In genomic region chr11:94828966-94829365, GRCm38 (mm10) we compare ENCODE assay signal across 31 mouse cellular contexts. TPM values are rescaled to one million over a fixed set of nuclear protein-coding genes. Genes with fewer than 3 reads are reported as not detected.
"Had no signal": no experiment of that assay in that cellular context is flagged by ENCODE, and none has a peak within 500 bp of the region (broad histone marks: within the 10 kb centered on the region; RNA-seq: fewer than 3 reads in every experiment).

No protein-coding gene starts in this region.

- H3K9ac ChIP-seq: limb, embryonic 13.5 days; liver, embryonic 14.5 days; liver, postnatal 0 days; lung, embryonic 14.5 days; midbrain, embryonic 13.5 days; neural tube, embryonic 13.5 days had no signal

- H3K27ac ChIP-seq: layer of hippocampus, adult 2 months; limb, embryonic 10.5 days; limb, embryonic 13.5 days; liver, embryonic 14.5 days; midbrain, embryonic 10.5 days; midbrain, embryonic 13.5 days; neural tube, embryonic 13.5 days had no signal

- H3K9me3 ChIP-seq: limb, embryonic 10.5 days; limb, embryonic 13.5 days; midbrain, embryonic 10.5 days; midbrain, embryonic 13.5 days; neural tube, embryonic 13.5 days had no signal

- ATAC-seq: intestine, postnatal 0 days; liver, postnatal 0 days; lung, postnatal 0 days; midbrain, embryonic 13.5 days; midbrain, embryonic 16.5 days had no signal

- DNase-seq: layer of hippocampus, adult 9-11 months; liver; liver, postnatal 0 days; lung, embryonic 14.5 days; lung, postnatal 36 days; retina, postnatal 1 day; right cerebral cortex, postnatal 25 days; spleen, adult 18-20 months; thymus, adult 18-20 months; thymus, postnatal 36 days had no signal

- H3K36me3 ChIP-seq: limb, embryonic 10.5 days; limb, embryonic 13.5 days; midbrain, embryonic 10.5 days; midbrain, embryonic 13.5 days; neural tube, embryonic 13.5 days had no signal

- H3K4me3 ChIP-seq: layer of hippocampus, adult 2 months; limb, embryonic 10.5 days; limb, embryonic 13.5 days; megakaryocyte, embryonic 14.5 days; midbrain, embryonic 10.5 days; midbrain, embryonic 13.5 days; myocyte; neural tube, embryonic 13.5 days had no signal

- H3K27me3 ChIP-seq: midbrain, embryonic 13.5 days; neural tube, embryonic 13.5 days had no signal

- H3K4me1 ChIP-seq: limb, embryonic 10.5 days; limb, embryonic 13.5 days; midbrain, embryonic 10.5 days; midbrain, embryonic 13.5 days; neural tube, embryonic 13.5 days had no signal

- H3K4me2 ChIP-seq: limb, embryonic 13.5 days; lung, embryonic 14.5 days; midbrain, embryonic 13.5 days; neural tube, embryonic 13.5 days had no signal

RNA-seq across cellular contexts. Expression of gene Tmem92, which starts 46.5 kb away (rescaled TPM):
- total RNA-seq: layer of hippocampus, adult 2 months; layer of hippocampus, postnatal 25 days; left cerebral cortex, adult 18-20 months; left cerebral cortex, postnatal 25 days; monocyte, adult 5-6 weeks; neutrophil, adult 5-6 weeks had no signal
- polyA plus RNA-seq: intestine, embryonic 14.5 days; intestine, postnatal 0 days; limb, embryonic 10.5 days; limb, embryonic 13.5 days; liver, embryonic 14.5 days; liver, postnatal 0 days; lung, embryonic 14.5 days; lung, postnatal 0 days; midbrain, embryonic 10.5 days; midbrain, embryonic 13.5 days; midbrain, embryonic 16.5 days; myocyte; neural tube, embryonic 13.5 days; stomach, embryonic 16.5 days; testis, adult 2 months; urinary bladder, adult 2 months had no signal
